Mouse (Mus musculus): Measurements from ENCODE around the gene Rnf208.

The Rnf208 gene

GRCm38 (mm10) chr2:25242101-25242506, at the start of gene Rnf208, which contains the start of gene Cysrt1:
TSS of gene Rnf208 (plus strand) at chr2:25242255.
TSS of gene Cysrt1 (minus strand) at chr2:25242452.
- DNase-seq (ENCODE audit: low read depth, low spot score): no peak

DNA sequence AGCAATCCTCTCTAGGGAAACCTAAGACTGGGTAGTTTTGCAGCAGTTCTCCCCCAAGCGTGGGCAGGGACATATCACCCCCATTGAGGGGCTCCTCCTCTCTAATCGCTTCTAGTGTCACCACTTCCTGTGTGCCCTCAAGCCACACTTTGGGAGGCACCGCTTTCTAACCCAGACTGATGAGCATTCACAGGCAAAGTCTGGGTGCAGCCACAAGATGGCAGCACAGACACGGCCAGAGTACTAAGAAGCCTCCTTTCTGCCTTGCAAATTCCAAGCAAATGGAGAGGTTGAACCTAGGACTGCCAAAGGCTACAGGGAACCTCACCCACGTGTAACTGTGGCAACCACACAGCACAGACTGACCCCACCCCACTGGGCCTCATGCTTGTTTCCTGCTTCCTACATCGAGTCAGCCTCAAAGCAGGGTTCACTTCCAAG, 48.7 kb upstream of the Rnf208 start:
- DNase-seq (ENCODE audit: low read depth, low spot score): peak; percentile 91

GRCm38 (mm10) chr2:25194006-25194405, 48.0 kb upstream of the Rnf208 start:
- no peak for DNase-seq (ENCODE audit: low read depth, low spot score)

DNA sequence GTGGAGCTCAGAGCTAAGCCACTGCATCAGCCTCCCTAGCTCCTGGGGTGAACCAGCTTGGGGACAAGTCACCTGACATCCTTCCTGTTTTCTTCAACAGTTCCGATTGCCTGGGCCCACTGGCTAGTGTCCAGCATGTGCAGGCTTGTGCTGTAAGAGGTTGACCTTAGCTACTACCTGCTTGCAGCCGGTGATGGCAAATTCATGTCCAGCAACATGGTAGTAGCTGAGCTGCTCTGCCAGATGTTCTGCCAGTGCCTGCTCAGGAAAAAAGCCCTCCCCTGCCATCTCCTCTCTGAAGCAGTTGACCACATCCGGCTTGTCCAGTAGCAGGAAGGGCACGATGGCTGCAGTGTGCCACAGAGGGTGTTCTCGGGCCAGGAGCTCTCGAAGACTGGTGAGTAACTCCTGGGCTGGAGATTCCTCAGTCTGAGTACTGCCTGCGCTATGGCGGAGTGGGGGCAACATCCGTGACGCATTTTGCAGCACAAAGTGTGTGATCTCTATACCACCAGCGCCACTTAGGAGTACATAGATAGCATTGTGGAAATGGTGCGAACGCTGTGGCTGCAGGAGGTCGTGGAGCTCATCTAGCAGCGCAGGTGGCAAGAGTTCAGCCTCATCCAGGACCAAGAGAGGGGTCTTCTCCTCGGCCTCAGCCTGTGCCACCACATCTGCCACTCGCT, 47.4 kb upstream of the Rnf208 start:
- no peak for DNase-seq (ENCODE audit: low read depth, low spot score)

DNA sequence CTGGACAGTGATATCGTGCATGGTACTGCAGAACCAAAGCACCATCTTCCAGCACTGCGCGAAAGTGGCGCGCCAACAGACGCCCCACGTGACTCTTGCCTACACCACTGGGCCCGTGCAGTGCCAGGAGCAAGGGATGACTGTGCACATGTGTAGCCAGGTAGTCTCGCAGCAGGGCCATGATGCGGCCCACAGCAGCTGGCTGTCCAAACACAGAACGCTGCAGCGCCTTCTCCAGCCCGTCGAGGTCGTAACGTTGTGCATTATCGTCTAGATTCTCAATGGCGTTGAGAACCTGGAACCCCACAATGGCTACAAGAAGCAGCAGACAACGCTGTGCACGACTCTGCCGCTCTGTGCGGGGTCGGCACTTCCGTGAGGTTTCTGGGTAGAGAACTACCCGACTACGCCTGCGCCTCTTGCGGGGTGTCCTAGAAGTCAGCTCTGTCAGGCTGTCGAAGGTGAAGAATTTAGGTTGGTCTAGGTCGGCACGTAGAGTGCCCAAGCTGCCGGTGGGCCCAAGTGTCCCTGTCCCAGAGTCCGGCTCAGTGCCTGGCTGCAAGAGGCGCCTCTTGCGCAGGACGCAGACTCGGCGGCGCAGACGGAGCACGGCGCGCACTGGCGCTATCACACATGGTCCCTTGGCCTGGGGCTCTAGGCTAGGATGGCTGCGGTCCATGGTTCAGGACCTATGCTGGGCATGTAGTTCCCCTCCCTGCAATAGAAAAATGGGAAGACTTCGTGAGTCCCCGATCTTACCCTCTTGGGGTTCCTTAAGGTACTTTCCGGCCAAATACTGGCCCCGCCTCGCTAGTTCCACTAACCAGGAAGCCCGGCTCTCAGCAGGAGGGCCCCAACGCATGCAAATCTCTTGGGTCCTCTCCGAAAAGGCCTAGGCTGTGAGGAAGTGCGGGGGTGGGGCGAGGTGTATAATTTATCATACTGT, 46.6 kb upstream of the Rnf208 start:
- DNase-seq (ENCODE audit: low read depth, low spot score): no peak

DNA sequence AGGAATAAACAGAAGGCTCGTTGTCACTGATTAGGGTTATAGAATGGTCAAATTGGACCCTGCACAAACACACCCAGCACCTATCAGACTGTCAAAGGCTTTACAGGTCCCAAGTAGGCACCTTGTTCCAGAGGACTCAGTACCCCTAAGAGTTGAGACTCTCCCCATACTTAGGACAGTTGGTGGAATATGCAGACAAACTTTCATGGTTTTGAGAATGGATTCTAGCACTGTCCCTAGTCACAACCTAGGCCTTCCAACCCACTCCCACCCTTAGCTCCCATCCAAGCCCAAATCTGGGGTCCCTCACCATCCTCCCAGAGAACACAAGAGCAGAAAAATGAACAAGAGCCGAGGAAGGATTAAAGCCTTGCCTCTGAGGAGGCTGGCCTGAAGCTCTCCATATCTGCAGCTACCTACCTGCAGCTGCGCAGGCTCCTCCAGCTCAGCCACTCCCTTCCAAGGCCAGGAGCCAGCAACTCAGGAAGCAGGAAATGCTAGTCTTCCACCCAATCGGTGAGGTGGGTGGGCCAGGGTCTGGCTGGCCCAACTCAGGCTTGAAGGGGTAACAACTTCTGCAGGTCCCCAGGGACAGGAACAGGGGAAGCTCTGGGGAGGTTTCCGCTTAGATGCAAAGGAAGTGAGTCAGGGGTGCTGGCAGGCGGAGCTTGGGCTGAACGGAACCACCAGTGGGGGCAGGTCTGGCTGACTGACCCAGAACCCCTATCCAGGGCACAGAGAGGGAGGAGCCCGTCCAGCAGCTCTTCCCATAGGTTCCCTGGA, 45.7 kb upstream of the Rnf208 start, which contains the start of gene Tor4a:
Gene Tor4a (minus strand): TSS at position 715 of the 783 bp plus-strand sequence.
- DNase-seq (ENCODE audit: low read depth, low spot score): no peak

DNA sequence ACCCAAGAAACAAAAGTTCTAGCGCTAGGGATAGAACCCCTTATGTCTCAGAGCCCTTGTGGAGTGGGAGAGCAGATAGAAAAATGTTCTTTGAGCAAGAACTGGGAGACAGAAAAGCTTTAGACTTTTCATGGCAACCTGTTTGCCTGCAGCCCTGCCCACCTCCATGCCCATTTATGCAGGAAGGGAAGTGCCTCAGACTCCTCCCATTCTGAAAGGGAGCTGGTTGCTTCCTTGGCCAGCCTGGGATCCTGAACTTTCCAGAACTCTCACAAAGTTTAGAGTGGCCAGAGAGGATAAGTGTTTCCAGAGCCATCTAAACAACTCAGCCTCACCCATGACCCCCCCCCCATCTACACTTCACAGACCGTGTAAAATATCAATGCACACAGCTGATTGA, 44.9 kb upstream of the Rnf208 start:
- no peak for DNase-seq (ENCODE audit: low read depth, low spot score)

DNA sequence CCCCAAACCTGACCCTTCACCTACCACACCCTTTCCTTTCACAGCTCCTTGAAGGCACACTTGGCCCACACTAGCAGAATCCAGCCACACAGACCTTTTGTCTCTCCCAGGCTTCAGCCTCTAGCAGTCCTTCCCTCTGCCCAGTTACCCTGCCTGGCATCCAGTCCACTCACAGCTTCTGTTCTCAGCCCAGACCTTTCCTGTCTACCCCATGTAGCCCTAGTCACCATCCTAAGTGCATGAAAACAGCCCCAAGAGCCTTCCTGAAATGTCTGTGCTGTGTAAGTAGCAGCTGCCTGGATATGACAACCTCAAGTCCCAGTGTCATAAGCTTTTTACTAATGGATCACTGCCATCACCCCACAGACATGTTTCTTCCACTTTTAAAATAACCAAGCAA, 44.1 kb upstream of the Rnf208 start:
- DNase-seq (ENCODE audit: low read depth, low spot score): no peak

DNA sequence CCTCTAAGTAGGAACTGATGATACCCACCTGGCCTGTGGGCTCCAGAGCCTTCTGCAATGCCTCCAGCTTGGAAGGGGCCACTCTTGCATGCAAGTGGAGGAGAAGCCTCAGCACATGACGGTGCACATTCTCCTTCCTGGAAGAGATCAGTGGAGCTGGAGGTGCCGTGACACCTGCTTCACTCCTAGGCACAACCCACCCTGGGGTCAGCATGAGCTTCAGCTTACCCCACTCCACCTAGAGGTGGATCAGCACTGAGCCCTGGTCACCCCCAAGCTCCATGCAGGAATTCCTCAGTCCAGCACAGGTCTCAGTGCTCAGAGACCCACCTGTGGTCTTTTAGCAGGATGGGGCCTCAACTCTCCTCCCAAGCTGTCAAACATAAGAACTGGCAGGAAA, 41.4 kb upstream of the Rnf208 start:
- no peak for DNase-seq (ENCODE audit: low read depth, low spot score)

GRCm38 (mm10) chr2:25203631-25204214, 38.3 kb upstream of the Rnf208 start:
- no peak for DNase-seq (ENCODE audit: low read depth, low spot score)

- no peak for DNase-seq (ENCODE audit: low read depth, low spot score)
These were observed 34.5 kb upstream of the Rnf208 start for GRCm38 (mm10) chr2:25207593-25207992.

DNA sequence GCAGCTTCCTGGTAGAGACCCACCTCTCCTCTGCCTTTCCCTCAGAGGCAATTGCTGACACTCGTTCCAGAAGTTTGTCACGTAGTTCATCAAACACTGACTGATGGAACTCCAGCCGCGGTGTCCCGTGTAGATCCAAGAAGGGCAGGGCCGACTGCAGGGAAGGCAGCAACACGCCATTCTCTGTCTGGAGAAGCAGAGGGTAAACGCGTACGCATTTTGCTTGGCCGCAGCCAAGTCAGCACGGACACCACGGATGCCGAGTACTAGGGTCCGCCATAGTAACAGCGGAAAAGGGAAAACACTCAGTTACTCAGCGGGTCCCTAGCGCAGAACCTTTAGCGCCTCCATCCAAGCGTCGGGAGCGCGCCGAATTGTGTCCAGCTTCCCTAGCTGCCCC, 31.4 kb upstream of the Rnf208 start:
- DNase-seq (ENCODE audit: low read depth, low spot score): no peak

GRCm38 (mm10) chr2:25211121-25211670, 30.9 kb upstream of the Rnf208 start, which contains the start of gene Nelfb:
TSS of gene Nelfb (minus strand) at chr2:25211489.
- peak; percentile 92 for DNase-seq (ENCODE audit: low read depth, low spot score)

GRCm38 (mm10) chr2:25213266-25213865, 28.7 kb upstream of the Rnf208 start:
- DNase-seq (ENCODE audit: low read depth, low spot score): no peak

DNA sequence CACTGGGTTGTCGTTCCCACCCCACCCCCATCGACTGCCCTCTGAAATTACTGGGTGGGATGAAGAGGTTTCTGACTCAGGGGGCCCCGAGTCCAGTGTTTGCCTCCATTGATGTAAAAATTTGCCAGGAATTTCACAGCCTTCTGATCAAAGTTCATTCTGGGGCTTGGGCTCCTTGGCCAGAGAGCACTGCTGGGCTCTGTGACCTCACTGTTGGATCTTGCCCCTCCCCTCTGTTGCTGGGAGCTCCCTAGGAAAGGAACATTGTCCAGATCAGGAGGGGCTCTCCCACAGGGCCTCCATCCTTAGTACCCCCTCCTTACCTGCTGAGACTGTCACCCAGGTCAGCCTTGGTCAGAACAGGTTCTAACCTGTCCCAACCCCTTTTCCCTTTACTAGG, 27.6 kb upstream of the Rnf208 start, which contains the start of gene Stpg3:
Gene Stpg3 (minus strand): TSS at position 194 of the 400 bp plus-strand sequence.
- DNase-seq (ENCODE audit: low read depth, low spot score): no peak

- DNase-seq (ENCODE audit: low read depth, low spot score): no peak
These were observed 24.4 kb upstream of the Rnf208 start for GRCm38 (mm10) chr2:25217666-25218065.

DNA sequence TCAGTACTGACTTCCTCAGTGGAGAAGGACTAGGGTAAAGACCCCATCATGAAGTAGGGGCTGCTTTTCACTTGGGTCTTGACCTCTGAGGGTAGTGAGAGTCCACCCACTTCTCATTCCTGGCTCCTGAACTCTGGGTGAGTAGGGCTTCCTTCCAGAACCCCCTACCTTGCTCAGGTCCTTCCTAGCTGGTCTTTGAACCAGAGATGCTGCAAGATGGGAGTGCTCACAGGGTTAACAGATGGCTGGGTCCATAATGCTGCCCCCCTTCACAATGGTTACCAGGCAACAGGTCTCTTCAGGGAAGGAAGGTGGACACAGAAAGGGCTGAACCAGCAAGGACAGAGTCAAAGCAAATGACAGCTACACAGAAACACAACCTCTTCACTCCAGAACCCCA, 23.6 kb upstream of the Rnf208 start, which contains the start of gene Fam166a:
Gene Fam166a (plus strand): TSS at position 301 of the 400 bp plus-strand sequence.
- DNase-seq (ENCODE audit: low read depth, low spot score): no peak

DNA sequence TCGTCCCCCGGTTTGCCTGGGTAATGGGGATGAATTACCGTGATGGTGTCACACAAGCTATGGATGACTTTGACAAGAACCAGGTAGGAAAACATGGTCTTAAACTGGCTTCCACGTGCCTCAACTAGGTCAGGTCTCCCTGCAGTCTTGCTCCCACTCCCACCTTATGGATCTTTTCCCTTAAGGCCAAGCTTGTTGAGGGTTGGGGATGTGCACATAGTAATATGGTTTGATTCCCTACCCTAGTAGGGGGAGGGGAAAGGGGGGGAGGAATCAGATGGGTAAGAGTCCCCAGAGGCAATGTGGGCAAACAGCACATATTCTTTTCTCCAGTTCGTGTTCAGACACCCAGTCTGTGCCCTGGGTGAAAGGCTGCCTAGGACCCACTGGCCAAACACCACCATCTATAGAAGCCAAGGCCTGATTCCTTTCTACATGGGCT, 20.7 kb upstream of the Rnf208 start:
- DNase-seq (ENCODE audit: low read depth, low spot score): no peak

DNA sequence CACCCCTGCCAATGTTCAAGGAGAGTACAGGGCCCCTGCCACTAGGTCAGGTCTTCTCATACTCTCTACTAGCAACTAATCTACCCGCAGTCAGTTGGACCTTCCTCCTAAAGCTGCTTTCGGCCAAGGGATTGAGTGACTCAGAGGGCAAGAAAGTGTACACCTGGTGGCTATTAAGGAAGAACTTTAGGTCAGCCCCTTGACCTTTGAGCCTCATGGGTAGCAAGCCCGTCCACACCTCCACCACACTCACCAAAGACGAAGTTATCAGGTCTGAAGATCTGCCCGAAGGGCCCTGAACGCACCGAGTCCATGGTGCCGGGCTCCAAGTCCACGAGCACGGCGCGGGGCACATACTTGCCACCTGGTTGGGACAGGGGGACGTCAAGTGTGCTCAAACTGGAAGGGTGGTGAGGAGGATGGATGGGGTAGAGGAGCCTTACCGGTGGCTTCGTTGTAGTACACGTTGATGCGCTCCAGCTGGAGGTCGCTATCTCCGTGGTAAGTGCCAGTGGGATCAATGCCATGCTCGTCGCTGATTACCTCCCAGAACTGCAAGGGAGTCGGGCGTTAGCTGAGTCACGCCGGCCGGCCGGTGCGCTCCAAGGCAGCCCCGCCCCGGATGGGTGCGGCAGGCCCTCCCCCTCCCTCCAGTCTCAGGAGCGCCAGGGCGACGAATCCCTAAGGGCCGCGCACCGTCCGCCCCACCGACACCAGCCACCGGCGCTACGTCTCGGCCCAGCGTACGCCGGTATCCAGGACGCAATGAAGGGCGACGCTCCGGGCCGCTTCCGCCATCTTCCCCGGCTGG, 18.2 kb upstream of the Rnf208 start:
- DNase-seq (ENCODE audit: low read depth, low spot score): no peak

DNA sequence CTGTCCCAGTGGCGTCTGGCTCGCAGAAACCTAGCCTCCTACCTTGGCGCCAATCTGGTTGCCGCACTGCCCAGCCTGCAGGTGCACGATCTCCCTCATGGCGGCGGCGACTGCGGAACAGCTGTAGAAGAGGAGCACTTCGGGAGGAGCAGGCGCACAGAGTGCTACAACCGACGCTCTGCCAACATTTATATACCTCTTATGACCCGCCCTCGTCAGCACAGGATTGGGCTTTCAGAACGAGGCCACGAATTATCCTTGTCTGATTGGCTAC, 17.6 kb upstream of the Rnf208 start, which contains the start of gene Tubb4b:
Gene Tubb4b (minus strand): TSS at position 211 of the 274 bp plus-strand sequence.
- DNase-seq (ENCODE audit: low read depth, low spot score): no peak

Measured in mesoderm, embryonic 11.5 days (tissue).